Mouse (Mus musculus) lung, embryonic 16.5 days (tissue): Measurements from ENCODE around the gene Nek9. TPM values are rescaled to one million over a fixed set of nuclear protein-coding genes. Genes with fewer than 3 reads are reported as not detected.

Source experiments
- ATAC-seq: fragments of 200-750 bp; cut with Nextera tagmentation; 2 replicates; pipeline ENCODE4 v1.8.0; 2017; ENCODE audit warnings: low read depth, mild to moderate bottlenecking, moderate library complexity
- H3K27ac ChIP-seq: fragments of 300-500 bp; sonication (generic); 2 replicates; pipeline ENCODE4 v1.5.1; 2014; ENCODE audit warnings: mild to moderate bottlenecking, control low read depth, low read length
- H3K27me3 ChIP-seq: fragments of 300-500 bp; sonication (generic); 2 replicates; pipeline ENCODE4 v1.6.1; 2014; ENCODE audit warnings: low read depth, low read length, mixed read lengths; ENCODE audit not compliant: control insufficient read depth, insufficient read depth
- H3K36me3 ChIP-seq: fragments of 300-500 bp; sonication (generic); 2 replicates; pipeline ENCODE4 v1.6.1; 2014; ENCODE audit warnings: low read length; ENCODE audit not compliant: control insufficient read depth, insufficient read depth
- H3K4me1 ChIP-seq: fragments of 300-500 bp; sonication (generic); replicated peaks from 2 replicates; pipeline ENCODE4 v1.6.1; 2014; ENCODE audit warnings: low read length, mixed read lengths; ENCODE audit not compliant: control insufficient read depth, insufficient read depth
- H3K4me2 ChIP-seq: fragments of 300-500 bp; sonication (generic); 2 replicates; pipeline ENCODE4 v1.6.1; 2014; ENCODE audit warnings: low read depth, low read length, control low read depth
- H3K4me3 ChIP-seq: fragments of 300-500 bp; sonication (generic); 2 replicates; pipeline ENCODE4 v1.5.1; 2014; ENCODE audit warnings: mild to moderate bottlenecking, low read length, control low read depth
- H3K9ac ChIP-seq: fragments of 300-500 bp; sonication (generic); 2 replicates; pipeline ENCODE4 v1.6.1; 2014; ENCODE audit warnings: low read length, control low read depth
- H3K9me3 ChIP-seq: fragments of 300-500 bp; sonication (generic); 2 replicates; pipeline ENCODE4 v1.6.1; 2016; ENCODE audit warnings: low read length; ENCODE audit not compliant: control insufficient read depth
- WGBS: fragments of 180-500 bp; shearing (Covaris S2); extraction: QIAGEN DNeasy Blood & Tissue Kit; methylation state at CpG from one replicate; pipeline ENCODE4 v1.1.7; 2014; 5-methylcytosine and 5-hydroxymethylcytosine counted together
- polyA plus RNA-seq: library from polyadenylated mRNA; unstranded; fragments of >200 nt; fragmentation: Nextera tagmentation; extraction: Ambion mirVana; gene quantifications from 2 replicates; pipeline ENCODE4 v1.2.1, GENCODE M21; 2015

The Nek9 gene
- polyA plus RNA-seq, 1 experiment from 2014 or later = 20.9 TPM

DNA sequence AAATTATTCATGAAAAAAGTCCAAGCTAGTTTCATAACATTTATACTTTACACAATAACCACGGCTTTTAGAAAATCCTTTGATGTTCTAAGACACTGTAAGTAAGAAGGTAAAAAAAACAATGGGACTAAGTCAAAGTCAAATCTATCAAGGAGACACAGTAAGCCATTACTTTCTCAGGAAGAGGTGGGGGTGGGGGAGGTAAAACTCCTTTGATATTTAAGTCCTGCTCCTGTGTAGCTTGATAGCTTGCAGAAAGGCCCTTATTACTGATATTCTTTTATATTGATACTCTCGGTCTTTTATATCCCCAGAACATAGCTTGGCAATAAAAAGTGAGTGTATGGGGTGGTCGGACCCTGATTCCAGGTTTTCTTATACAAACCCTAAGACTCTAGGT, 69.3 kb downstream of the Nek9 start:
- H3K4me2 ChIP-seq = peak overlapping the region; percentile 62
- H3K9me3 ChIP-seq = no peaks in the 10 kb centered on the region
- 44% methylated on average over 3 of the region's 3 CpGs for WGBS
- peaks cover 3% of the 10 kb centered on the region; the same call in 1 of the 2 replicates for H3K4me1 ChIP-seq
- H3K36me3 ChIP-seq = peaks cover 7% of the 10 kb centered on the region; the same call in 1 of the 2 replicates
- H3K4me3 ChIP-seq = peak overlapping the region; percentile 69
- no peak overlapping the region for H3K27ac ChIP-seq
- no peak for ATAC-seq
- peak overlapping the region; percentile 74 for H3K9ac ChIP-seq
- H3K27me3 ChIP-seq = no peaks in the 10 kb centered on the region

DNA sequence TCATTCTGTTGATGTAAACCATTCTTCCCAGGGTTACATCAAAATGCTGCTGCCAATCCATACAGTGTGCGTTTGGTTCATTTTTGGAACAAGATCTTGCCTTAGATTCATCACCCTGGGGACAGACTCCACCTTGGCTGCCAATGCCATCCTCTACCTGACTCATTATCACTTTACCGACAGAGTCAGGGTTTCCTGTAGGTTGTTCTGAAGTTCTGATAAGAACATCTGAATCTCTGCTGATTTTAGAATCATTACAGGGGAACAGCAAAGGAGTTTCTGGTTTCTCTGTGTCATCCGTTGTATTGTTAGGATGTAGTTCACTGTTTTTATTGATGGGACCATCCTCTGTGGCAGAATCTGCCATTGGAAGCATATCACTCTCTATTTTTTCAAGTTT, 72.9 kb downstream of the Nek9 start:
- Histone ChIP-seq H3K27me3 (no peaks in the 10 kb centered on the region), H3K9me3 (no peaks in the 10 kb centered on the region), H3K27ac (no peak overlapping the region), H3K4me3 (no peak overlapping the region), H3K4me2 (no peak overlapping the region), H3K4me1 (peaks cover 6% of the 10 kb centered on the region; the same call in 1 of the 2 replicates), H3K9ac (no peak overlapping the region), H3K36me3 (peaks cover 4% of the 10 kb centered on the region; the same call in 1 of the 2 replicates)
- 80% methylated on average over 3 of the region's 3 CpGs for WGBS
- no peak for ATAC-seq

DNA sequence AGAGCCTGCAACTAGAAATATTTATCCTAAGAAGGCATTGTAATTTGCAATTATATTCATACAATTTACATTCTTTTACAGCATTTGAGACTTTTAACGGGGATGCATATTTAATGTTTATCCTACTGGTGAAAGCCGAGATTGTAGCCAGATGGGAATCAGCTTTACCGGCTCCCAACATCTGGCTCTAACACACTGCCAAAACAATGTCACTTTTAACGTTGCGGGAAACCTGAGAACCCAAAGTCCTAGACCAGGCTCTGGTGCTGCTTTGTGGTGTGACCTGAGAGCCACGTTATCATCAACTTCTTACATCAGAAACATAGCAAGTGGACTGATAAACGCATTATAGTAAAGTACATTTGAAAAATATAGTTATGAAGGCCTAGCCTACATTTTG, 74.2 kb downstream of the Nek9 start:
- Histone ChIP-seq H3K36me3 (peaks cover 4% of the 10 kb centered on the region; the same call in 1 of the 2 replicates), H3K9me3 (no peaks in the 10 kb centered on the region), H3K4me2 (no peak overlapping the region), H3K9ac (no peak overlapping the region), H3K27ac (peak overlapping the region; percentile 5; the same call in 1 of the 2 replicates), H3K4me1 (peaks cover 6% of the 10 kb centered on the region; the same call in 1 of the 2 replicates), H3K27me3 (no peaks in the 10 kb centered on the region), H3K4me3 (no peak overlapping the region)
- WGBS = 42% methylated on average over 7 of the region's 7 CpGs
- peak; percentile 49; the same call in 1 of the 2 replicates for ATAC-seq

DNA sequence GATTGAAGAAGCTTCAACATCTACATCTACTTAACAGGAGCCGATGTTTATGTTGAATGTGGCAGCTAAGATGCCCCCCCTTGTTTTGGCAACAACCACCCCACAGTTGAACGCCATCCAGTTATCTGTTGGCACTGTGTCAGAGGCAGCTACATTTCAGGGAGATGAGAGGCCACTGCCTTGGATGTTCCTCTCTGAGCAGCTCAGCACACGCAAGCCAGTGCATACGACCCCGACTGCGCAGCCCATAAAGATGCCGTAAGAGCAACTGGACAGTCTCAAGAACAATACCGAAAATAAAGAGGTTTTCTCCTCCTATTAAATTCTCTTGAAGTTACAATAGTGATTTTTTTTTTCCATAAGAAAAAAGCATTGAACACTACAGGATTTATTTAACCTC, 74.6 kb downstream of the Nek9 start:
- ATAC-seq = peak; percentile 75
- Histone ChIP-seq H3K9me3 (no peaks in the 10 kb centered on the region), H3K4me3 (no peak overlapping the region), H3K27ac (no peak overlapping the region), H3K36me3 (peaks cover 4% of the 10 kb centered on the region; the same call in 1 of the 2 replicates), H3K4me1 (peaks cover 6% of the 10 kb centered on the region; the same call in 1 of the 2 replicates), H3K27me3 (no peaks in the 10 kb centered on the region), H3K4me2 (no peak overlapping the region), H3K9ac (no peak overlapping the region)
- WGBS = 47% methylated on average over 8 of the region's 8 CpGs

DNA sequence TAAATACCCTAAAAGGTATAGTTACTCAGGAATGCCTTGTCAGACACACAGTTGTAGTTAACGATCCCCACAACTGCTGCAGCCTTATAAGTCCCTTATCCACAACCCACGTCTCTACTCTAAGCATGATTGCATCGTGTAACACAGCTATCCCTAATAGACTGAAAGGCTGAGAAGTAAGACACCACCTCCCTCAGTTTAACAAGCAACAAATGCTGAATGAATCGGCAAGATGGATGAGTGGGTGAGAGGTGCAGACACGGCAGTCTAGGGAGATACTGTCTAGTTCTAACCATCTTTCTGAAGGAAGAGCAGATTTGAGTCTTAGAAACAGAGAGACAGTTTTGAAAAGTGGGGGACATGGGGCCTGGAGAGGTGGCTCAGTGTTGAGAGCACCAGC, 76.0 kb downstream of the Nek9 start:
- H3K4me1 ChIP-seq = peaks cover 6% of the 10 kb centered on the region; the same call in 1 of the 2 replicates
- no peaks in the 10 kb centered on the region for H3K9me3 ChIP-seq
- 73% methylated on average over 5 of the region's 5 CpGs for WGBS
- peaks cover 8% of the 10 kb centered on the region; the same call in 1 of the 2 replicates for H3K36me3 ChIP-seq
- H3K27ac ChIP-seq = peak overlapping the region; percentile 30; the same call in 1 of the 2 replicates
- no peak overlapping the region for H3K4me3 ChIP-seq
- ATAC-seq = no peak
- H3K9ac ChIP-seq = no peak overlapping the region
- no peak overlapping the region for H3K4me2 ChIP-seq
- H3K27me3 ChIP-seq = no peaks in the 10 kb centered on the region

DNA sequence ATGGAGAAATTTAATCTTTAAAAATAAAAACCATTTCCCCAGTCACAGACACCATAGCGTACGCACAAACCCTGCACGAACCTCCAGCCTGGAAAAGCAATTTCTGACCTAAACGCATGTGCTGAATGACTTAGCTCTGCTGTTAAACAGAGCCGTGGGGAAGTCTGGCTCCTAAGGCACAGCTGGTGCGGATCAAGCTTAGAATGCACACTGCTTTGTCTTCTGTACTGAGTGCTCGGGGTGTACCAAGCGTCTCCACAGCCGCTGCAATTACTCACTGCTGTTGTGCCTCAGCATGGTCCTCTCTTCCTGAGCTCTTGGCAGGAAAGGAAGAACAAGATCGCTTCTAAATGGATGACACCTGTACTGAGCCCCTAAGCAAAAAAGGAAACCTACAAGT, 76.7 kb downstream of the Nek9 start:
- no peak overlapping the region for H3K4me3 ChIP-seq
- H3K9me3 ChIP-seq = no peaks in the 10 kb centered on the region
- no peak overlapping the region for H3K4me2 ChIP-seq
- no peak overlapping the region for H3K27ac ChIP-seq
- no peak overlapping the region for H3K9ac ChIP-seq
- peaks cover 6% of the 10 kb centered on the region; the same call in 1 of the 2 replicates for H3K4me1 ChIP-seq
- no peaks in the 10 kb centered on the region for H3K27me3 ChIP-seq
- peak; percentile 91 for ATAC-seq
- 41% methylated on average over 10 of the region's 10 CpGs for WGBS
- peaks cover 8% of the 10 kb centered on the region; the same call in 1 of the 2 replicates for H3K36me3 ChIP-seq

DNA sequence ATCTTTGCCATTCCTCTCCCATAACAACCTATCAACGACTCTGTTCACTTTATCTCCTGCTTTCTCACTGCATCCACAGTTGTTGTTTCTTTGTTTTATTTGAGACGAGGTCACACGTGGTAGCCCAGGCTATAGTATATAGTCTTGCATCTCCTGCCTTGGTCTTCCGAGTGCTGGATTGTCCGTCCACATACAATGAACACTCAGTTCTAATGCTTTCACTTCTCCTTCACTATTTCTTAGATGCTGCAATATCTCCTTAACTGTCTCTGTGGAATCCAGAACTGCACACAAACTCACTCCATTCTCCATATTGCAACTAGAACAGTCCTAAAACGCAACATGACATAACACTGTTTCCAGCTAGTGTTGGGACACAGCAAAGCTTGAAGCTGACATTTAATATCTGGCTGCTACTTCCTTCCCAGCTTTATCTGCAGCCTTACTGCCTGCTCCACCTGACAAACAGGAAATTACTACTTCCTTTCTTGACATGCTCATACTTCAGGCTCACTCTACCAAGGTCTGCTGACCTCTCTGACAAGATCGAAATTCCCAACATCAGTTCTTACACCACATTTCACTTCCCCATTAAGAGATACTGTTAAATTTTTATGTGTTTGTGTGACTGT, 82.0 kb downstream of the Nek9 start:
- H3K9me3 ChIP-seq = no peaks in the 10 kb centered on the region
- H3K4me1 ChIP-seq = no peaks in the 10 kb centered on the region
- peaks cover 4% of the 10 kb centered on the region; the same call in 1 of the 2 replicates for H3K36me3 ChIP-seq
- no peak overlapping the region for H3K4me2 ChIP-seq
- H3K4me3 ChIP-seq = no peak overlapping the region
- WGBS = 62% methylated on average over 7 of the region's 7 CpGs
- 0 out of 2 replicates have a peak, but pooled peaks have one; percentile 36 for ATAC-seq
- H3K9ac ChIP-seq = no peak overlapping the region
- H3K27me3 ChIP-seq = no peaks in the 10 kb centered on the region
- H3K27ac ChIP-seq = no peak overlapping the region

DNA sequence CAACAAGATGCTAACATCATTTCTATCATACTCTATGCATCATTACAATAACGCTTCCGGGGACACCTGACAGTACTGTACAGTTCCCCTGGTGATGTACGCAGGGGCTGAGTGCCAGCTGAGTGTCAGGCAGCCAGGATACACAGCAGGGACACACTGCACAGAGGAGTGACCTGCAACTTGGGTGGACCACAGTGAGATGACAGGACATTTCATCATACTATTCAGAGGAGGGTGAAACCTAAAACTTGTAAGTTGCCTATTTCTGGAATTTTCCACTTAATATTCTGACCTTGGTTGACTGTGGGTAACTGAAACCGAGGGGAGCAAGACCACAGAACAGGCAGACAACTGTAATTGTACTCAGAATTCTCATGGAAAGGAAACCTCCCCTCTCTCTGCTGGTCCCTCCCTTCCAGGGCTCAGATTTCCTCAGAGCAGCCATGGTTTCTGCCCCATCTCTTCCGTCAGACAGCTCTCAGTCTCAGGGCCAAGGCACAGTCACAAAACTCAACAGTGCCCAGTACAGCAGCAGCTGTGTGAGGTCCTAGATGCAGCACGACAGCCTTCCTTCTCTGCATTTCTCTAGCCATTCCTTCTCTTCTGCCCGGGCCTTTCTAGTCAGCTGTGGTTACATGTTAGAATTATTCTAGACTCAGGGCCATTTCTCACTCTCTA, 82.9 kb downstream of the Nek9 start:
- WGBS = 52% methylated on average over 7 of the region's 7 CpGs
- Histone ChIP-seq H3K27ac (peak overlapping the region; percentile 44; the same call in 1 of the 2 replicates), H3K9me3 (no peaks in the 10 kb centered on the region), H3K9ac (no peak overlapping the region), H3K4me2 (no peak overlapping the region), H3K4me1 (no peaks in the 10 kb centered on the region), H3K27me3 (no peaks in the 10 kb centered on the region), H3K4me3 (no peak overlapping the region), H3K36me3 (peaks cover 4% of the 10 kb centered on the region; the same call in 1 of the 2 replicates)
- peak; percentile 56 for ATAC-seq

DNA sequence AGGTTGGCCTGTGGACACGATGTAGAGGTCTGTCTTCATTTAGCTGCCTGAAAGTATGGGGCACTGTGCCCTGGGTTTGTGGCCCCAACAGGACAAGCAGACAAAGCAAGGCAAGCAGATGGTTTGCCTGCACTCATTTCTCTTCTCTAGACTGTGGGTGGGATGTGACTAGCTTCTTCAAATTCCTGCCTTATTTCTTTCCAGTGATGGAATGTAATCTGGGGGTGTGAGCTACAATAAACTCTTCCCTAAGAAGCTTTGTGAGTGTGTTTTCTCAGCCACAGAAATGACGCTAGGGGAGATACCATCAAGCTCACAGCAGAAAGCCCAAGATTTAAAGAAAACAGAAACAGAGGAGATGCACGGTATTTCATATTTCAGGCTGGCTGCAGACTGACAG, 87.1 kb downstream of the Nek9 start:
- 73% methylated on average over 3 of the region's 3 CpGs for WGBS
- no peak for ATAC-seq
- Histone ChIP-seq H3K4me1 (no peaks in the 10 kb centered on the region), H3K9me3 (no peaks in the 10 kb centered on the region), H3K4me2 (no peak overlapping the region), H3K4me3 (no peak overlapping the region), H3K9ac (no peak overlapping the region), H3K27ac (no peak overlapping the region), H3K36me3 (peaks cover 3% of the 10 kb centered on the region; the same call in 1 of the 2 replicates), H3K27me3 (no peaks in the 10 kb centered on the region)
